Mouse (Mus musculus) G1E (cell line): ENCODE measurements around the gene Psma6.

Experiments used
- CTCF ChIP-seq: IDR thresholded peaks from 2 replicates; pipeline ENCODE4 v1.5.1; 2012; ENCODE audit warnings: low read depth, low read length, inconsistent platforms, mixed read lengths
- GATA1 ChIP-seq: IDR thresholded peaks from 2 replicates; pipeline ENCODE4 v1.6.1; 2012; ENCODE audit warnings: borderline replicate concordance, low read length, inconsistent platforms, mixed read lengths

DNA sequence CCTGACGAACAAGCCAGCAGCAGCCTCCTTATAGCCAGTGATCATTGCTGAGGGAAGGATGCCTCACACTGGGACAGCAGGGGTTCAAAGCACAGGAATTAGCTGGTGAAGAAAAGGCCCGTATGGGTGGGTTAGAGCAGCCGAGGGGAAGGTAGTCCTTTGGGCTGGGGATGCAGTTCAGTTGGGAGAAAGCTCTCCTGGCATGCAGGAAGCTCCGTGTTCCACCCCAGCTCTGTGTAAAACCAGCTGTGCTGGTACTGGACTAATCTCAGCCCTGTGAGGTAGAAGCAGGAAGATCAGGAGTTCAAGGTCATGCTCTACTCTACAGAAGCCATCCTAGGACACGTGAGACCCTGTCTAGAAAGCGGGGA lies 6.4 kb upstream of the Psma6 start:
- no peak for TF ChIP-seq GATA1
- no peak for TF ChIP-seq CTCF
